Mouse (Mus musculus): ENCODE measurements around the gene Vipr2.

DNA sequence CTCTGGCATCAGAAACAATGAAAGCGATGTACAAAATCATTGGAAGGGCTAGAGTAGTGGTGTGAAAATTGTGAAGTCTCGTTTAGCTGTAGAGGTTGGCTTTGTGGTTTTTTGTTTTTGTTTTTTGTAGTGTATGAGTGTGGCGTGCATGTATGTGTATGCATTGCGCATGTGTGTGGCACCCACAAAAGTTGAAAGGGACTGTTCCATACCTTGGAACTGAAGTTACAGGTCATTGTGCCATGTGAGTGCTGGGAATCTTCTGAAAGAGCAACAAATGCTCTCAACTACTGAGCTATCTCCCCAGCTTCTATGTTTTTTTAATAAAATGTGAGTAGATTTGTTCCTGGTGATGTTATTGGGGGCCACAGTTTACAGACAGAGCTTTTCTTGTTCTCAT, 14.5 kb upstream of the Vipr2 start:
- TF ChIP-seq CTCF (IDR thresholded peaks at IDR 0.05; ENCODE audit: control insufficient read depth, insufficient read depth, low read length) (no peak), POLR2A (IDR thresholded peaks at IDR 0.05; ENCODE audit: borderline replicate concordance, control insufficient read depth, low read depth, low read length) (no peak)

Measured in bone marrow, adult 2 months (tissue).